Mouse (Mus musculus) midbrain, postnatal 0 days (tissue): ENCODE results near the gene Pvalb. TPM values are rescaled to one million over a fixed set of nuclear protein-coding genes. Genes with fewer than 3 reads are reported as not detected.

ENCODE experiments used
- ATAC-seq: fragments of 200-750 bp; cut with Nextera tagmentation; 2 replicates; pipeline ENCODE4 v1.8.0; 2017; ENCODE audit warnings: moderate number of reproducible peaks, mild to moderate bottlenecking, moderate TSS enrichment, moderate library complexity; ENCODE audit not compliant: low FRiP score
- DNase-seq: peaks from one replicate; pipeline ENCODE4 v3.0.0-alpha.2; 2015; ENCODE audit warnings: low spot score
- H3K27ac ChIP-seq: fragments of 300-500 bp; sonication (generic); 2 replicates; pipeline ENCODE4 v1.5.1; 2014; ENCODE audit warnings: low read depth, mild to moderate bottlenecking, low read length, mixed read lengths
- H3K27me3 ChIP-seq: fragments of 300-500 bp; sonication (generic); 2 replicates; pipeline ENCODE4 v1.6.1; 2014; ENCODE audit warnings: low read length, control low read depth, mixed read lengths; ENCODE audit not compliant: insufficient read depth
- H3K36me3 ChIP-seq: fragments of 300-500 bp; sonication (generic); 2 replicates; pipeline ENCODE4 v1.6.1; 2014; ENCODE audit warnings: low read length, control low read depth, mixed read lengths; ENCODE audit not compliant: insufficient read depth
- H3K4me1 ChIP-seq: fragments of 300-500 bp; sonication (generic); 2 replicates; pipeline ENCODE4 v1.6.1; 2014; ENCODE audit warnings: mild to moderate bottlenecking, control low read depth, antibody characterized with exemption, low read length, mixed read lengths; ENCODE audit not compliant: insufficient read depth
- H3K4me2 ChIP-seq: fragments of 300-500 bp; sonication (generic); 2 replicates; pipeline ENCODE4 v1.6.1; 2014; ENCODE audit warnings: low read depth, mild to moderate bottlenecking, low read length, mixed read lengths; ENCODE audit not compliant: poor library complexity, severe bottlenecking
- H3K4me3 ChIP-seq: fragments of 300-500 bp; sonication (generic); 2 replicates; pipeline ENCODE4 v1.5.1; 2014; ENCODE audit warnings: low read depth, mild to moderate bottlenecking, low read length, moderate library complexity
- H3K9ac ChIP-seq: fragments of 300-500 bp; sonication (generic); replicated peaks from 2 replicates; pipeline ENCODE4 v1.6.1; 2014; ENCODE audit warnings: mild to moderate bottlenecking, low read length, moderate library complexity, mixed read lengths; ENCODE audit not compliant: poor library complexity, severe bottlenecking
- H3K9me3 ChIP-seq: fragments of 300-500 bp; sonication (generic); 2 replicates; pipeline ENCODE4 v1.6.1; 2016; ENCODE audit warnings: low read length, control low read depth
- CTCF ChIP-seq: IDR thresholded peaks from 2 replicates; pipeline ENCODE4 v1.5.1; 2016; ENCODE audit warnings: antibody characterized with exemption, mild to moderate bottlenecking
- WGBS: fragments of 180-500 bp; shearing (Covaris S2); extraction: QIAGEN DNeasy Blood & Tissue Kit; methylation state at CpG from one replicate; pipeline ENCODE4 v1.1.7; 2014; 5-methylcytosine and 5-hydroxymethylcytosine counted together
- polyA plus RNA-seq: library from polyadenylated mRNA; unstranded; fragments of >200 nt; fragmentation: Nextera tagmentation; extraction: Ambion mirVana; gene quantifications from 2 replicates; pipeline ENCODE4 v1.2.1, GENCODE M21; 2015
- total RNA-seq: library from RNA; depleted of rRNA; stranded (reverse); fragments of >200 nt; gene quantifications from 2 replicates; pipeline ENCODE4 v1.2.3, GENCODE M21; 2014

Pvalb gene
- total and polyA plus RNA-seq, 2 experiments from 2014 or later: 1.9 to 3.6 TPM

- Histone ChIP-seq H3K9me3 (no peaks in the 10 kb centered on the region), H3K4me1 (peaks cover 19% of the 10 kb centered on the region; the same call in 1 of the 2 replicates), H3K4me2 (peak overlapping the region; percentile 97), H3K27me3 (no peaks in the 10 kb centered on the region), H3K36me3 (0 out of 2 replicates have a peak, but pooled peaks cover 3% of the 10 kb centered on the region), H3K9ac (no peak overlapping the region), H3K27ac (no peak overlapping the region), H3K4me3 (no peak overlapping the region)
- TF ChIP-seq CTCF: peak; percentile 58
- DNase-seq (peak; percentile 67), ATAC-seq (no peak)
- WGBS: 60% methylated on average over 11 of the region's 11 CpGs
Observed at GRCm38 (mm10) chr15:78172256-78172898, 33.8 kb downstream of the Pvalb start.

GRCm38 (mm10) chr15:78171651-78172050, 34.5 kb downstream of the Pvalb start:
- DNase-seq: no peak
- 91% methylated on average over 10 of the region's 10 CpGs for WGBS
- 0 out of 2 replicates have a peak, but pooled peaks cover 3% of the 10 kb centered on the region for H3K36me3 ChIP-seq

DNA sequence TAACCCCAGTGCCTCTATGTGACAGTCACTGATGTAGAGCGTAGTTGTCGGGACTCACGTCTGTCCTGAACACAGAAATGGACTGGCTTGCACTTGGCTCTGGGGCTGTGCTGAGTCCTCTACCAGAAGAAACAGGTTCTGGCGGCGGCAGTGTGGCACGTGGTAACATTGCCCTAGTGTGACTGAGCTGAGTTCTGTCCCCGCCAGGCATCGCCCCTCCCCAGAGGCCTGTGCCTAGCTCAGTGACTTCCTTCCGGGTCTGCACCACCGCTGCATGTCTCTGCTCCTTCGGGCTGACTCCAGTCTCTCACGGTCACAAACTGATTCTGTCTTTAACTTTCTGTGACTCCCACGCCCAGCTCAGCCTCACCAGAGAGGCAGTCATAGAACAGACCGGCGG, 35.5 kb downstream of the Pvalb start:
- Histone ChIP-seq H3K27ac (no peak overlapping the region), H3K4me1 (peaks cover 19% of the 10 kb centered on the region; the same call in 1 of the 2 replicates), H3K9ac (no peak overlapping the region), H3K4me2 (no peak overlapping the region), H3K9me3 (no peaks in the 10 kb centered on the region), H3K4me3 (no peak overlapping the region), H3K27me3 (no peaks in the 10 kb centered on the region), H3K36me3 (0 out of 2 replicates have a peak, but pooled peaks cover 3% of the 10 kb centered on the region)
- no peak for ATAC-seq
- 92% methylated on average over 15 of the region's 15 CpGs for WGBS
- no peak for DNase-seq
- no peak for TF ChIP-seq CTCF

More at GRCm38 (mm10) chr15:78171651-78172050, 34.5 kb downstream of the Pvalb start:
- no peaks in the 10 kb centered on the region for H3K9me3 ChIP-seq
- peak; percentile 14; the same call in 1 of the 2 replicates for TF ChIP-seq CTCF
- no peak overlapping the region for H3K4me2 ChIP-seq
- no peak overlapping the region for H3K27ac ChIP-seq
- no peak overlapping the region for H3K9ac ChIP-seq
- no peak for ATAC-seq
- H3K27me3 ChIP-seq: no peaks in the 10 kb centered on the region
- H3K4me1 ChIP-seq: peaks cover 19% of the 10 kb centered on the region; the same call in 1 of the 2 replicates
- H3K4me3 ChIP-seq: no peak overlapping the region

- ATAC-seq (no peak), DNase-seq (no peak)
- no peaks in the 10 kb centered on the region for H3K27me3 ChIP-seq
- no peak overlapping the region for H3K9ac ChIP-seq
- no peaks in the 10 kb centered on the region for H3K9me3 ChIP-seq
- no peak overlapping the region for H3K4me2 ChIP-seq
- WGBS: 85% methylated on average over 10 of the region's 11 CpGs
- no peak for TF ChIP-seq CTCF
- no peak overlapping the region for H3K27ac ChIP-seq
- peaks cover 13% of the 10 kb centered on the region; the same call in 1 of the 2 replicates for H3K4me1 ChIP-seq
- H3K36me3 ChIP-seq: 0 out of 2 replicates have a peak, but pooled peaks cover 3% of the 10 kb centered on the region
- no peak overlapping the region for H3K4me3 ChIP-seq
Observed at GRCm38 (mm10) chr15:78169566-78169965, 36.6 kb downstream of the Pvalb start.

- ATAC-seq: no peak
- DNase-seq: no peak
- H3K9me3 ChIP-seq: no peaks in the 10 kb centered on the region
- H3K27me3 ChIP-seq: no peaks in the 10 kb centered on the region
- H3K27ac ChIP-seq: no peak overlapping the region
- peaks cover 7% of the 10 kb centered on the region; the same call in 1 of the 2 replicates for H3K36me3 ChIP-seq
- H3K9ac ChIP-seq: no peak overlapping the region
- no peak overlapping the region for H3K4me2 ChIP-seq
- H3K4me3 ChIP-seq: no peak overlapping the region
- 84% methylated on average over 4 of the region's 4 CpGs for WGBS
- TF ChIP-seq CTCF: no peak
- H3K4me1 ChIP-seq: no peaks in the 10 kb centered on the region
Observed at GRCm38 (mm10) chr15:78165292-78165691, 40.9 kb downstream of the Pvalb start.

DNA sequence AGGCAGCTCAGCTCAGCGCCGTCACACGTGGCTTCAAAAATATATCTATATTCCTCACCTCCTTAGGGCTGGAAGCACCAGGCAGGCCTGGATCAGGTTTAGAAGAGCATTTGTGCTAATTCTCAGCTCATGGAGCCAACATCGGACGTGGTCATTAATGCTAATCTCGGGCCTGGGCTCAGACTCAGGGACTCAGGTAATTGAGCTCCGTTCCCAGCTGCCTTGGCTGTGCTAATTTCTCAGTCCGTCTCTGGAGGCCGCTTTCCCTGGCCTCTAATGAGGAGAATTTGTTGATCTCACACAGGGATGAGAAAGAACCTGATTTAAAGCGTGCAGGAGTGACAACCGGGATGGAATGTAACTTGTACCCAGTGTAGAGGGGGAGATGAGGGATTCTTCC, 41.7 kb downstream of the Pvalb start:
- no peaks in the 10 kb centered on the region for H3K9me3 ChIP-seq
- H3K36me3 ChIP-seq: peaks cover 7% of the 10 kb centered on the region; the same call in 1 of the 2 replicates
- no peak overlapping the region for H3K4me2 ChIP-seq
- H3K9ac ChIP-seq: no peak overlapping the region
- no peaks in the 10 kb centered on the region for H3K27me3 ChIP-seq
- no peak overlapping the region for H3K27ac ChIP-seq
- ATAC-seq (no peak), DNase-seq (no peak)
- 57% methylated on average over 11 of the region's 11 CpGs for WGBS
- H3K4me1 ChIP-seq: no peaks in the 10 kb centered on the region
- no peak overlapping the region for H3K4me3 ChIP-seq
- TF ChIP-seq CTCF: no peak
